Mouse (Mus musculus): Measurements from ENCODE around the gene Mbl1. TPM values are rescaled to one million over a fixed set of nuclear protein-coding genes. Genes with fewer than 3 reads are reported as not detected.

Mbl1 gene
- polyA plus RNA-seq (2012; rRNA removed; ENCODE audit: low replicate concordance): 0.16 TPM in 1 of 2 replicates, not detected in the other

GRCm38 (mm10) chr14:41151220-41151898, at the start of gene Mbl1:
Gene Mbl1 (plus strand): TSS chr14:41151458.

GRCm38 (mm10) chr14:41104853-41105444, 46.3 kb upstream of the Mbl1 start, which contains the start of gene Mat1a:
Gene Mat1a (plus strand): TSS chr14:41105035.

DNA sequence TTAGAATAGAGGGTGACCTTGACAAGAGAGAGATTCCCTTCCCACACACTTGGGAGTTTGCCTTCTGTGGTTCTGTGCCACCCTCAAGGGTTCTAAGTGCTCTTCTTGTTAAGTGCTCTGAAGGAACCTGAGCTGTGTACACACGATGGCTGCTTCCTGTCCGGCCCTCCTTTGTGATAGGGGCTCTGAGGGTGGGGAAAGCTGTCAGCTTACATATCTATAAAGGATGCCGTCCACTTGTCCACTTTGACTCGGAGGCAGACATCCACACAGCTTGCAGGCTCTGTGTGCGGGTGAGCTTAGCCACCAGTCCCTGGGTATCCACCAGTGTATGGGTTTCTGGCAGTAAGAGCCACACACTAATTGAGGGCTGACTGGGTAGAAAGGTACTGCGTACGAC, 19.7 kb upstream of the Mbl1 start, which contains the start of gene Sftpa1:
Gene Sftpa1, plus strand, starts transcription at position 243 of the 400 bp plus-strand sequence.

DNA sequence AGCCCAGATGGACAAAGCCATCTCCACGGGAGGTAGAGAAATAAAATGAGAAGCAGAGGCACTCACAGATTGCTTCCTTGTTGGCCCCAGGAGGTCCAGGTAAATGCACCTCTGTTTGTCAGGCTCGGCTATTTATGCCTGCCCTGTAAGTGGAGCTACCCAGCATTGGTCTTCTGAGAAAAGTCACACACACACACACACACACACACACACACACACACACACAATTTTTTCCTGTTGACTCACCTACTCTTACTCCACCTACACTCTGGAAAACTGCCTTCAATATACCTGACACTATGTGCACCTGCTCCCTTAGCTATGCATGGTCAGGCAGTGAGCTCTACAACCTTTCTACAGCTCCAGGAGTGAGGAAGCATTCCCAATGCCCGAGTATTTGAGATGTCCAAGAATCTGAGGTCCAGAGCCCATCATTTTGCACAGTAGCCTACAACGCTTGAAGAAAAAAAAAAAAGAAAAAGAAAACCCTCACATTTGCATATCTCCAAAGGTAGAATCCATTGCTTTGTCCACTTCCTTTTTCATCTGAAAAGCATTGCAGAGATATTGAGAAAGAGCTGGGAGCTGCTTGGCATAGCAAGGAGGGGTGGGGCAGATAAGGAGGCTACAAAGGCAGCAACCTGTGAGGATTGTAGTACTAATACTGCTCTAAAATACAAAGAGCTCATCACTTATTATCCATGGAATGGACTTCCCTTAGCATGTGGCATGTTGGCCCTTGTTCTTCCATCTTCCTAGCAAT, 34.0 kb downstream of the Mbl1 start, which contains the start of gene Sftpd:
Gene Sftpd, minus strand, starts transcription at position 91 of the 763 bp plus-strand sequence.

Other genes with a start within 250 kb of the Mbl1 start
- 81.9 and 119 TPM in 2 replicates for gene Tspan14, start 184.7 kb upstream of the Mbl1 start, polyA plus RNA-seq (2012; rRNA removed; ENCODE audit: low replicate concordance)
- gene Fam213a, start 137.7 kb upstream of the Mbl1 start, polyA plus RNA-seq (2012; rRNA removed; ENCODE audit: low replicate concordance): 60.8 and 61.0 TPM in 2 replicates
- not detected in 2 replicates for gene Dydc2, start 82.2 kb upstream of the Mbl1 start, polyA plus RNA-seq (2012; rRNA removed; ENCODE audit: low replicate concordance)
- gene Dydc1, start 78.5 kb upstream of the Mbl1 start, polyA plus RNA-seq (2012; rRNA removed; ENCODE audit: low replicate concordance): not detected in 2 replicates
- 0.04 and 2.3 TPM in 2 replicates for gene Mat1a, start 46.4 kb upstream of the Mbl1 start, polyA plus RNA-seq (2012; rRNA removed; ENCODE audit: low replicate concordance)
- gene Sftpa1, start 19.7 kb upstream of the Mbl1 start, polyA plus RNA-seq (2012; rRNA removed; ENCODE audit: low replicate concordance): 0.16 and 0.24 TPM in 2 replicates
- gene Sftpd, start 33.7 kb downstream of the Mbl1 start, polyA plus RNA-seq (2012; rRNA removed; ENCODE audit: low replicate concordance): 0.10 TPM in 1 of 2 replicates, not detected in the other
- not detected in 2 replicates for gene Gm2832, start 127.3 kb downstream of the Mbl1 start, polyA plus RNA-seq (2012; rRNA removed; ENCODE audit: low replicate concordance)
- gene Gm5798, start 197.2 kb downstream of the Mbl1 start, polyA plus RNA-seq (2012; rRNA removed; ENCODE audit: low replicate concordance): not detected in 2 replicates
- gene Gm7945, start 234.9 kb downstream of the Mbl1 start, polyA plus RNA-seq (2012; rRNA removed; ENCODE audit: low replicate concordance): not detected in 2 replicates